7 mouse cellular contexts compared by ENCODE assay signal in the genomic region with DNA sequence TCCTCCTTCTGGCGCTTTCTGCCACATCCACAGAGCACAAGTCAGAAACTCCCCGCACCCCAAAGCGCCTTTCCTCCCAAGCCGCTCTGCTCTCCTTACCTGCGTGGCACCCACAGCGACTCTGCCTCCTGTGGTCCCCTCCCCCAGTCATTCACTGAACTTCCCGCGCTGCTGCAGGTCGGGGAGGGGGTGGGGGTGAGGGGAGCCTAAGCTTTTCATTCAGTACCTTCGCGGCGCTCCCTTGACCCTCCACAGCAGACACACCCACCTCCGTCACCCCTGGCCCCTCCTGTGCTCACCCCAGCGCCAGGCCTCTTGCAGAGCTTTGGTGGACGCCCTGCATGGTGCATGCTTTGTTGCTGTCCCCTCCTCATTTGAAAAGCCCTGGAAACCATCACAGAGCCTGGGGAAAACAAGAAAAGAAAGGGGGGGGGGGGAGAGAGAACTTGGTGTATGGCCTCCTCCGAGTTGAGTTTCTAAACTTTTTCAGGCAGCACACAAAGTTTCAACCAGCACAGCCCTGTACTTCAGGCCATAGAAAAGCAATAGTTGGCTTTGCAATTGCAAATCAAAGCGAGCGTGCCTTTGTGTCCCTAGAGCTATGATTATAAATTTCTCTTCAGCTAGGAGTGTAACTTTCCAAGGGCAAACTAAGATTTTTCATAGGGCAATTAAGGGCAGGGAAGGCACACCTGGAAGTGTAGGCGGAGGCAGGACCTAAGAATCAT. TPM values are rescaled to one million over a fixed set of nuclear protein-coding genes. Genes with fewer than 3 reads are reported as not detected.
A peak's percentile ranks its signal among the peaks of the same experiment; 100 is the strongest.
DNase-seq lines count a peak whose midpoint lies in the region; ATAC-seq and TF ChIP-seq lines count a peak whose summit lies in the region.

A gene (minus strand): TSS at position 268 of the 728 bp plus-strand sequence.

- H3K27me3 ChIP-seq in megakaryocyte, embryonic 14.5 days (replicated peaks) = peaks cover 33% of the 10 kb centered on the region
- no peaks in the 10 kb centered on the region; the same call in 1 of the 2 replicates for H3K27me3 ChIP-seq in midbrain, postnatal 0 days (ENCODE audit: insufficient read depth, low read length)

- TF ChIP-seq CTCF in midbrain, postnatal 0 days (IDR thresholded peaks at IDR 0.05) = no peak

- peak within 1 kb of the TSS; percentile 65 for H3K9ac ChIP-seq in midbrain, postnatal 0 days (replicated peaks; ENCODE audit: low read length, poor library complexity, severe bottlenecking)

- peak within 1 kb of the TSS; percentile 93 for H3K4me3 ChIP-seq in megakaryocyte, embryonic 14.5 days (replicated peaks)
- peak within 1 kb of the TSS; percentile 66 for H3K4me3 ChIP-seq in brown adipose tissue, adult 24 weeks (ENCODE audit: insufficient read depth, low read depth, low read length)
- peak within 1 kb of the TSS; percentile 80 for H3K4me3 ChIP-seq in midbrain, postnatal 0 days (ENCODE audit: low read depth, low read length)

- H3K36me3 ChIP-seq in megakaryocyte, embryonic 14.5 days (replicated peaks; ENCODE audit: low read length) = no peaks in the 10 kb centered on the region
- no peaks in the 10 kb centered on the region for H3K36me3 ChIP-seq in midbrain, postnatal 0 days (ENCODE audit: insufficient read depth, low read length)

- 5% methylated on average over 17 of the region's 19 CpGs for WGBS in midbrain, postnatal 0 days

- peak within 1 kb of the TSS; percentile 19 for H3K27ac ChIP-seq in brown adipose tissue, adult 24 weeks (replicated peaks; ENCODE audit: low read depth, low read length)
- H3K27ac ChIP-seq in midbrain, postnatal 0 days (ENCODE audit: low read depth, low read length) = no peak within 1 kb of the TSS

- peak within 1 kb of the TSS; percentile 99 for H3K4me2 ChIP-seq in midbrain, postnatal 0 days (ENCODE audit: low read depth, low read length, poor library complexity, severe bottlenecking)

- H3K4me1 ChIP-seq in megakaryocyte, embryonic 14.5 days = peaks cover 15% of the 10 kb centered on the region
- no peaks in the 10 kb centered on the region for H3K4me1 ChIP-seq in brown adipose tissue, adult 24 weeks (ENCODE audit: control insufficient read depth, insufficient read depth, insufficient read length, low read length)
- peaks cover 4% of the 10 kb centered on the region; the same call in 1 of the 2 replicates for H3K4me1 ChIP-seq in midbrain, postnatal 0 days (ENCODE audit: insufficient read depth, low read length)

- no peaks in the 10 kb centered on the region for H3K9me3 ChIP-seq in megakaryocyte, embryonic 14.5 days
- no peaks in the 10 kb centered on the region for H3K9me3 ChIP-seq in midbrain, postnatal 0 days (ENCODE audit: low read length)

- ATAC-seq in megakaryocyte, adult 5-6 weeks (ENCODE audit: poor library complexity, severe bottlenecking) = no peak
- 0 out of 2 replicates have a peak, but pooled peaks have one; percentile 36 for ATAC-seq in midbrain, postnatal 0 days (ENCODE audit: low FRiP score)
- ATAC-seq in cerebellum, adult (ENCODE audit: insufficient number of reproducible peaks, low FRiP score, low TSS enrichment) = no peak

- no peak for DNase-seq in gonadal fat pad, adult 2 months (ENCODE audit: low read depth)
- DNase-seq in layer of hippocampus, postnatal 36 days = no peak
- DNase-seq in midbrain, postnatal 0 days (ENCODE audit: low spot score) = no peak

RNA-seq across cellular contexts. Expression of the gene that starts here (rescaled TPM):
- 0.09 and 0.67 TPM in 2 replicates for polyA plus RNA-seq in megakaryocyte, embryonic 14.5 days (2012; ENCODE audit: insufficient read depth, low replicate concordance)
- 0.05 and 0.80 TPM in 2 replicates for total RNA-seq in megakaryocyte, adult 5-6 weeks (2015)
- 0.04 TPM in 1 of 2 replicates, not detected in the other for total RNA-seq in megakaryocyte, adult 5-6 weeks (2017)
- 3.8 and 5.1 TPM in 2 replicates for polyA plus RNA-seq in brown adipose tissue, adult 24 weeks (2012; ENCODE audit: insufficient read depth, insufficient read length, missing spikeins)
- polyA plus RNA-seq in gonadal fat pad, adult 2 months (2012; rRNA removed) = 28.4 and 29.2 TPM in 2 replicates
- 10 to 100 TPM; 21.8 to 27.2 TPM for total RNA-seq in layer of hippocampus, postnatal 36 days (2021)
- 17.9 and 19.1 TPM in 2 replicates for total RNA-seq in midbrain, postnatal 0 days (2014; rRNA removed)
- 28.7 and 28.8 TPM in 2 replicates for polyA plus RNA-seq in midbrain, postnatal 0 days (2015; fragmentation: Nextera tagmentation; extraction: Ambion mirVana)

Comparison
In these comparisons a context has a peak if more than half of its experiments do, and no peak if none do; other contexts are left out.
1. RNA of the gene that starts here (total RNA-seq): 21.8 to 27.2 TPM in layer of hippocampus, postnatal 36 days and 17.9 to 19.1 TPM in midbrain, postnatal 0 days; 0.04 to 0.80 TPM in megakaryocyte, adult 5-6 weeks; every median in the first group is over 10 times any median in the second.
2. Peak in every context shown above with its lines, with median percentiles within 50 percentile points of each other: H3K4me3 ChIP-seq.